Mouse (Mus musculus): ENCODE results near the gene Pank3.
A peak's percentile ranks its signal among the peaks of the same experiment; 100 is the strongest.
"Not testable (repeated sequence)": the region's sequence is repeated elsewhere in the genome, so short reads cannot be mapped to it uniquely, and the experiment has no call there.

Gene Pank3

GRCm38 (mm10) chr11:35780336-35780735, 11.1 kb downstream of the Pank3 start:
- DNase-seq = no peak

- DNase-seq = no peak
Observed at GRCm38 (mm10) chr11:35782444-35782843, 13.2 kb downstream of the Pank3 start.

- no peak for DNase-seq
Observed at GRCm38 (mm10) chr11:35783038-35783437, 13.8 kb downstream of the Pank3 start.

- no peak for DNase-seq
Observed at GRCm38 (mm10) chr11:35784002-35784401, 14.7 kb downstream of the Pank3 start.

- DNase-seq = no peak
Observed at GRCm38 (mm10) chr11:35784537-35784936, 15.3 kb downstream of the Pank3 start.

GRCm38 (mm10) chr11:35788443-35788842, 19.2 kb downstream of the Pank3 start:
- DNase-seq = no peak

GRCm38 (mm10) chr11:35792800-35793199, 23.5 kb downstream of the Pank3 start:
- not testable (repeated sequence) for DNase-seq

GRCm38 (mm10) chr11:35797751-35798494, 28.6 kb downstream of the Pank3 start:
- DNase-seq = no peak

- DNase-seq = no peak
Observed at GRCm38 (mm10) chr11:35798495-35798820, 29.2 kb downstream of the Pank3 start.

- DNase-seq = peak; percentile 54
Observed at GRCm38 (mm10) chr11:35798874-35799273, 29.6 kb downstream of the Pank3 start, which contains the start of gene Fbll1. TSS of gene Fbll1 (minus strand) at chr11:35798884.

- no peak for DNase-seq
Observed at GRCm38 (mm10) chr11:35801332-35801731, 32.0 kb downstream of the Pank3 start.

- DNase-seq = no peak
Observed at GRCm38 (mm10) chr11:35811458-35811857, 42.2 kb downstream of the Pank3 start.

- DNase-seq = no peak
Observed at GRCm38 (mm10) chr11:35816316-35816715, 47.0 kb downstream of the Pank3 start.

GRCm38 (mm10) chr11:35827714-35828113, 58.4 kb downstream of the Pank3 start:
- DNase-seq = no peak

- DNase-seq = no peak
Observed at GRCm38 (mm10) chr11:35832139-35832538, 62.9 kb downstream of the Pank3 start.

- no peak for DNase-seq
Observed at GRCm38 (mm10) chr11:35833270-35833669, 64.0 kb downstream of the Pank3 start.

GRCm38 (mm10) chr11:35834022-35834760, 64.9 kb downstream of the Pank3 start, which contains the start of gene Rars:
TSS of gene Rars (minus strand) at chr11:35834506.
- peak; percentile 92 for DNase-seq

GRCm38 (mm10) chr11:35837156-35838126, 68.2 kb downstream of the Pank3 start:
- no peak for DNase-seq

GRCm38 (mm10) chr11:35838345-35839338, 69.4 kb downstream of the Pank3 start:
- peak; percentile 95 for DNase-seq

- no peak for DNase-seq
Observed at GRCm38 (mm10) chr11:35840282-35840681, 71.0 kb downstream of the Pank3 start.

GRCm38 (mm10) chr11:35840806-35841205, 71.5 kb downstream of the Pank3 start:
- not testable (repeated sequence) for DNase-seq
